Mouse (Mus musculus) testis, postnatal 10 days (tissue): Measurements from ENCODE around the gene Habp2.
"Not testable (repeated sequence)": the region's sequence is repeated elsewhere in the genome, so short reads cannot be mapped to it uniquely, and the experiment has no call there.

ENCODE experiments used
- DNase-seq: peaks from one replicate; pipeline ENCODE4 v3.0.0; 2021; ENCODE audit warnings: low spot score

The Habp2 gene

DNA sequence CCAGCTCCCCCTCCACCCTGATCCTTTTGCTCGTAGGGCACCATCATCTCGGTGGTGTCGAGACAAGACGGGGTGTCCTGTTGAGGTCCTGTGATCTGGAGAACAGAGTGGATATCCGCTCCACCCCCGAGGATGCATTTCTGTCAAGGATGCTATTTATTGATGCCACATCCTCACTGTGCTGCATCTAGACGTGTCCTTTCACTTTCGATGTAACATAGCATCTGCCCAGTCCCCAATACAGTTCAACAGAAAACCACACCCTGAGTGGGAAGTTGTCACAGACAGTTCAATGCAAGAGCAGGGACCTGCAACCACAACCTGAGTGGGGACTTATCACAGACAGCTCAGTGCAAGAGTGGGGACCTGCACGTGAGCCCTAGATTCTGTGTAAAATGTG lies 9.7 kb downstream of the Habp2 start:
- DNase-seq: no peak

DNA sequence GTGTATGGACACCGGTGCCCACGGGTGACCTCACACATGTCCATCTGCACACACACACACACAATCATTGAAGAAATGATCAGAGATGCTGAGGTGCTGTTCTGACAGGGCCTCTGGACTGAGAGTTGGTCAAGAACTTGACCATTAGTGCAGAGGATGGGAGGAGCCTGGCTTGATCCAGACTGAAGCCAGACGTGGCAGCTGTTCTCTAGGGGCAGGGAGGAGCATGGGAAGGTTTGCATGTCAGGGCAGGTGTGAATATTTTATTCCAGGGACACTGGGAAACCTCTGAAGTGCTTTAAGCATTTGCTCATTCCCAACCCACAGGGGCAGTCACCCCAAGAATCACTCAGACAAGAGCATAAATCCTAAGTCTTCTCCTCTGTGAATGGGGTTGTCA lies 10.3 kb downstream of the Habp2 start:
- DNase-seq: no peak

DNA sequence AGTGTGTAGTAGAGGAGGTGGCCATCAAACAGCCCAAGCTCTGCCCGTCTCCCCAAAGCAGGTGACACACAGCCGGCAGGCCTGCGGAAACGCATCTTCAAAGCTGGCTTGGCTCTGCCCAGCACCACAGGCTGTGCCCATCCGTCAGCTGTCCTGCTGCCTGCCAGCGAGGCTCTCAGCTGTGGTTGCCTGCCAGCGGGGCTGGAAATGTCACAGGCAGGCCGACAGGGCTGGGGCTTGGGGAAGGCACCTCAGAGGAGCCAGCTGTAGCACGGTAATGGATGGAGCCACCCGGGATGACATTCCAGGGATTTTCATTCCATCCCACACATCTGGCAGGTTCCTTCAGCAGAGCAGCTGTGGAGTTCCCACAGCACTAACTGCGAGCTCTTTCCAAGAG lies 13.9 kb downstream of the Habp2 start:
- no peak for DNase-seq

DNA sequence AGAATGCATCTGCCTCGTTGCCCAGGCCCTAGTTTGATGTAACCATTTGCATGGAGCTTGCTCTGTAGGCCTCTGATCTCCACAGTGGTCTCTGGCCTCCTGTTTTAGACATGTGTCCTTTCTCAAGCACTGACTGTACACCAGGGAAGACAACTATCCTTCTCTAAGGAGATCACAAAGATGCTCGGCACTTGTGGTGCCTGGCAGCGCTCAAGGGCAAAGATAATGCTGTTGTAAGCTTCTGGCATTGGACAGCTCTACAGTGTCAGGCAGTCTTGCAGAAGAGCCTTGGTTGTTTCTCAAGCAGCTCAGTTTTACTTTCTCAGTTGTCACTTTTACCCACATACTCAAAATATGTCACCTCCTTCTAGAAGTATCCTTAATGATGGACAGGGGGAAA lies 29.6 kb downstream of the Habp2 start:
- DNase-seq: no peak

DNA sequence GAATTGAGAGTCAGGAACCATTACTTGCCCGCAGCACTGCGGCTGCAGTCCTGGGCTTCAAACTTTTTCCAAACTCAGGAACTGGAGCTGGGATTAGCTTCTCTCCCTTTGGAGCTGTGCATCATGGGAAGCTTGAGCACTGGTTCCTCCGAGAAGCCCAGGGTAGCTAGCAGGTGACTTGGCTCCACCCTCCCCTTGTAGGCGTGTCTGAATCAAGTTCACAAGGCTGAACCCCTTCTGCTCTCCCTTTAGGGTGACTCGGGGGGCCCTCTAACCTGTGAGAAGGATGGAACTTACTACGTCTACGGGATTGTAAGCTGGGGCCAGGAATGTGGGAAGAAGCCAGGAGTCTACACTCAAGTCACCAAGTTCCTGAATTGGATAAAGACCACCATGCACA lies 32.3 kb downstream of the Habp2 start:
- DNase-seq: no peak

DNA sequence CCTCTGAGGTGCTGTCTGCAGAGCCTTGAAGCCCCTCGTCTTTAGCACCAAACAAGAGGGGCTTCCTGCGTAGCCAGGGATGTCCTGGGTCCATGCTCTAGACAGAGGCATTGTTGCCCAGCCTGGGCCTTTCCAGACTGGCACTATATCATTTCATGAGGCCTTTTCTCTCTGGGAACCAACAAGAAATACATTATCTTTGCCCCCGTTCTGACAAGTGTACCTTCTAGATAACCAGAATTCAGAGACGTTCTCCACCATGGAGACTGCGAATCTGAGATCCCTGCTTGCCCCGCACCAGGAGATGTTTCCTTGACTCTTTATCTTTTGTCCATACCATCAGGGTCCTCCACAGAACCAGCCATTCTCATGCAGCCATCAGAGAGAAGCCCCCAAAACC lies 32.7 kb downstream of the Habp2 start:
- DNase-seq: no peak

DNA sequence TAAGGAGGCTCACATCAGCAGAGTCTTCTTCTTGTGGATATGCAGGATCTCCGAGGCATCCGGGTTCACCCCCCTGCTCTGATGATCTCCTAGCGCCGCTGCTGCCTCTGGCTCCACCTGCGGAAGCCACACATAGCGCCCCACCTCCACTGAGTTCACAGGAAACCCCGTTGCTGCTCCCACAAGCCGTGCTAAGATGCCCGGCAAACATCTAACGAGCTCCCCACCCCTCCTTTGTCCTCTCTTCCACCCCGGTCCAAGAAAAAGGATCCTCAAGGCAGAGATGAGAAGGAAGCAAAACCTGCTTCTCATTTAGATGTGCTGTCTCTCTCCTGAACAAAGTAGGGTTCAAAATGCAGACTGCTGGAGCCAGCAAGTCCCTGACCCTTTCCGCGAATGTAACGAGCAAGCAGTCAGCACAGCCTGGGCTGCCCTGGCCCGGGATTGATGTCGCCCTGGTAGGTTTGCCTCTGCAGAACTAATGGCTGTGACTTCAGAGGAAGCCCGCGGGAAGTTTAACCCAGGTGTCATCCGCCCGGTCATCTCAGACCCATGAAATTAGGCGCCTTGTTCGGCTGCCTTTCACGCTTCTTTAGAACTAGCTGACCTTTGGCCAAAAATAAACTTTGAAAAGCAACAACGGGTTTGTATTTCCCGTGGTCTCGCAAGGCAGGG lies 33.4 kb downstream of the Habp2 start:
- no peak for DNase-seq

DNA sequence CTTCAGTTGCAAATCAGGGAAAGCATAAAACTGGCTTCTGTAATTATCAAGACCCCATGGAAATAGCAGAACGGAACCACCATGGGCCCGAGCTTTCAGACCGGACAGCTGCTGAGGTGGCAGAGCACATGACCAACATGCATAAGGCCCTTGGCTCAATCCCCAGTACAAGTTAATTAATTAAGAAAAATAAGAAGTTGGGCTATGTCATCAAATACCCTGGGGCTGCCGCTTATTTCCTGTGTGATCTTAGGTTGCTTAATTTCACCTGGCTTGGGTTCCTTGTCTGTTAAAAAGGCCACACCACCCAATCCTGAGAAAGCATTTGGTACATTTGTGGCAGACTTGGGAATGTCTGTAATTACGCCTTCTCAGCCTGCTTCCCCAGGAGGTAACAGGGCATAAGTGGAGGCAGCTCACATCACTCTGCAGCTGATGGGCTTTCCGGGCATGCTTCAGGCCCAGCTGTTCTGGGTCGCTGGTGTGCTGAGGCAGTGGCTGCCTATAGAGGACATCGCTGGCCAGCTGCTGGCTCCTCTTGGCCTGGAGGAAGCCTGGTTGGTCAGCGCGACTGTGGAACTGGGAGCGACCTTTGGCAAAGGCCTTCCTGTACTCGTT lies 34.5 kb downstream of the Habp2 start:
- DNase-seq: no peak

DNA sequence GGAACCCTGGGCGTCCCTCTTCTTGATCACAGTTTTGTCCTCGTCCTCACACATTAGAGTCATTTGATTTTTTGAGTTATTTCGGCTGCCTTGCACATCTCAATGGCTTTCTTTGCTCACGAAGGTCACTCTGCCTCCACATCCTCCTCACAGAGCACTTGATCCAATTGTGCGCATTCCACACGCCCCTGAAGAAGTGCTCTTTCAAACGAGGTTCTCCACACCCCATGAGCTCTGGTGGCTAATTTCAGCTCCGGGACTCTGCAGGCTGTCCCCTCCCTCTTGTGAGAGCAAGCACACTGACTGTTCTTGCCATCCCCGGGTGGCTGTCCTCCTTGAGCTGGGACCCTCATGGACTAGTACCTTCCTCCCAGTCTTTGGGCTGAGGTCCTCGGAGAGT lies 38.7 kb downstream of the Habp2 start:
- DNase-seq: no peak

DNA sequence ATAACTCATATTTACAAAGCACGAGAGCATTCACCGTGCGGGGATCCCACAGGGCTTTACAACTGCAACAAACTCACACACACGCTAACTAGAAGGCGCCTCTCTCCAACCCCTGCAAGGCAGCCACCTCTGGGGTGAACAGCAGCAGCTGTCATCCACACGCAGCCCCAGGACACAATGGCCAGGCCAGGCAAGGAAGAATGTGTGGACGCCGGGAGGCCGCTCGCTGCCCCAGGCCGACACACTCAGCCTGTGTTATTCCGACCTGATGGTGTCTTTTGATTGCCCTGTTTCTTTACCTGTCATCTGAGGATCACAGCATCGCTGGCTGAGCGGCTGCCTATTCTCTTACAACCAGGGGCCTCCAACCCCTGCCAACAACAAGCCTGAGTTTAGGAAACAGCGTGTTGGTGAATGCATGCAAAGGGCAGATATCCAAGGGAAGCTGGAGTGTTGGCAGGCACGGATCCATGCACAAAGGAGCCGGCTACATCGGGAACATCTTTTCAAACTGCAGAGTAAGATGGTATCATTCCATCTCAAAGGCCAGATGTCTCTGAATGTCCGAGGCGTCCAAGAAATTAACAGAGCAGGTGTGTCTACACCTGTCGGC lies 39.4 kb downstream of the Habp2 start:
- DNase-seq: no peak

DNA sequence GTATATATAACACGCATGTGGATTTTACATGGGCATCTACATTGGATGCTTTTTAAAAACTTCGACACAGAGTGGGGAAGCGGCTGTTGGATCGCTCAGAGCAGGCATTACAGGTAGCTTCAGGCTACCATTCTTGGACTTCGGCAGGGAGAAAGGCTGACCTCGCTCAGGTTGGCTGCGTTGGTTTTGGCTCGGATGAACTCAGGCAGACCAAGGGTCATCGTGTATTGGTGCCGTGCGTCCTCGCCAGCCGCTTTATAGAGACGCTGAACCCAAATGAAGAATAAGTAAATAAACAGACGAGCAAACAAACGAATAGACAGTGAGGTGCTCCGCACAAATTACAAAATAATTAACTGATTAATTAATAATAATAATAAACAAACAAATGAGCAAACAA lies 49.4 kb downstream of the Habp2 start:
- DNase-seq: no peak

DNA sequence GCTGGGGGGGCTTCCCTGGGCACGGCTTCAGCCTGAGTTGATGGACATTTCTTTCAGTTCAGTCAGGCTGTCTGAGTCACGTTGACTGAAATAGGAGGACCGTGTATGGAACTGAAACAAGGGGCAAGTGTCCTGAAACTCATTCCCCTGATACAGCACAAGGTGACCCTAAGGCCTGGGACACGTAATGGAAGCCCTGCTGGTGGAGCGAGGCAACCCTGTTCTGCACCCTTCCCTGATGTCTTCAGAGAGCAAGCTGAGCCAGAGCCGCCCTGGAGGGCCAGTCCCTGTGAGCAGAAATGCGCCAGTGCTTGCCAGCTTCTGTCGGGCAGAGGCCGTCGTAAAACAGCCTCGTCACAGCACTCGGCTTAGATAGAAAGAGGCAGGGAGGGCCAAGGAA lies 49.9 kb downstream of the Habp2 start:
- no peak for DNase-seq

DNA sequence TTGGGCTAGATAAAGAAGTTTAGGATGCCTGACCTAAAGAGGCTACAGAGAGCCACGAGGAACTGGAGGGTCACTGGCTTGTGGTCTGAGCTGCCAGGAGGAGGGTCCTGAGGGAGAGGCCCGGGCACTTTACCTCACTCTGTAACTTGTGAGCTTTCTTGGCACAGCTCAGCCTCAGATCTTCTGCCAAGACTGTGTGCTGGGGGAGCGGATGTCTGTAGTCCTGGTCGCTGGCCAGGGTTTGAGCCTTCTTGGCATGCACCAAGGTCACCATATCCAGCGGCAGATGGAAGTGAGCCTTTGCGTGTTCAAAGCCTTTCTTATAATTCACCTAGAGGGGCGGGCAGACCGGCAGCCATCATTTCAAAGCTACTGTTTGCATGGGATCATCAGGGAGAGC lies 55.1 kb downstream of the Habp2 start:
- DNase-seq: peak; percentile 87

DNA sequence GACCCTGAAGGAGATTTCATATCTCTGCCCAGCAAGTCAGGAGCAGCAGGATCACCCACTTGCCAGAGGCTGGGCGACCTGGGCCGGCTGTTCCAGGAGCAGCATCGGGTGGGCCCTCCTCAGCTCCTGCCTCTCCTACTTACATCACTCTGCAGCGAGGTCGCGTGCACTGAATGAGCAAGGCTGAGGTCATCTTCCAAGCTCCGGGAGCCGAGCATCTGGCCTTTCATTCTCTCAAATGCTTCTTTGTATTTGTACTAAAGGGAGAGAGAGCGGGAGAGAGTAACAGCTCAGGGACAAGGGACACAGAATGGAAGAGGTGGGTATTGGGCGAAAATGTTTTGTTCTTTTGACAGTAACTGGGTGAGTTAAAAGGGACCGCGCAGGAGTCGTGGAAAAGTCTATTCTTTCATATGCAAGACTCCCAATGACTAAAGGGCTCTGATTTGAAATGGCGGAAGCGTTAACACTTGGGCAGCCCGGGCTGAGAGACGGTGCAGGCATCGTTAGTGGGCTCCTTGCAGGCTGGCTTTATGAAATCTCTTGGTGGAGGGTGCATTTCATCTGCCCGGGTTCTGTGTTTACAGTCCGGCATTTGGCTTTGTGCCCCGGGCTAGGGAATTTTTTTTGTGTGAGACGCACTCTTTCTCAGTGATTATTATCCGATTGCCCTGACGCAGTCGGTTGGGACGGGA lies 57.1 kb downstream of the Habp2 start:
- DNase-seq: no peak

DNA sequence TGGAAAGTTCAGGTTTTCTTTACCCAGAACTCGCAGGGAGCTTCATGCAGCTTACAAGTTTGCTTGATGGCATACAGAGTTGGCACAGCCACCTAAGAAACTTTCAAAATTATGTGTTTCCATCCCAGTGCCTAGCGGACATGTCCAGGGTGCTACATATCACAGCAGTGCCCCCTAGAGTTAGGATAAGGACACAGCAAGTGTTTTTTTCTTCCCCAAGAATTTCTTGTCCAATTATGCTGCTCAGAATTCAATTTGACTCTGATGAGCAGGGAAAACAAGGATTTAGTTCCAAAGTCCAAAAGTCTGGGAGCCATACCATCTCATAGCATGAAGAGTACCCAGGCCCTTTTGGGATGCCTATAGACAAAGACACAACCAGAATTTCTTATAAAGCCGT lies 59.1 kb downstream of the Habp2 start:
- no peak for DNase-seq

DNA sequence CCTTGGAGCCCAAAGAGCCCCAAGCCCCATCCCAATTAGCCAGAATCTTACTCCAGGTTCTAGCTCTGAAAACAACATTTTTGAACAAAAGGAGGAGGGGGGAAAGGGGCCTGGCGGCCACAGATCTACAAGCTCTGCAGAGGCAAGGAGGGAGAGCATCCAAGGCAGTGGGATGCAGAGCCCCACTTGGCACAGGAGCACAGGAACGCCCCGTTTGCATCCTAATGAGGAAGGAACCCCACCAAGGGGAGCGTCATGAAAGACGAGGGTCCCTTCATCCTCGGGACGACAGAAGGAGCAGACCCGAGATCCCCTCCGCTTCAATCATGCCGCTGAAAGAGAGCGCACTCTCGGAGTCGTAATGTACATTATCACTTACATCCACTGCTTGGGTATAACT lies 59.8 kb downstream of the Habp2 start:
- no peak for DNase-seq

DNA sequence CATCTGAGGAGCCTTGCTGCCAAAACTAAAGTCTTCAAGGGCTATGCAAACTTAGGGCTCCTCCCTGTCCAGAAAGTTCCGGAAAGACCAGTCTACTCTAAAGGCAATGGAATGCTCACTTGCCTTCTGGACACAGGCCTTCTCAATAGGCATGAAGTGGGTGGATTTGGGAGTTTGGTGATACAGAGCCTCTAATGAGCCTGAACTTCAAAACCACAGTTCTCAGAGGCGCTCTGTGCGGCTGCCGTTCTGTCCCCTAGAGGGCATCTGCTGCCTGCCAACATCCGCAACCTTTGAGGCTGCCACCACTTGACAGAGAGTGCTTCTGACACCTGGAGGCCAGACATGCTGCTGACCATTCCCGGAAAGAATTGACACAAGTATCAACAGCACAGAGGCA lies 62.4 kb downstream of the Habp2 start:
- no peak for DNase-seq

DNA sequence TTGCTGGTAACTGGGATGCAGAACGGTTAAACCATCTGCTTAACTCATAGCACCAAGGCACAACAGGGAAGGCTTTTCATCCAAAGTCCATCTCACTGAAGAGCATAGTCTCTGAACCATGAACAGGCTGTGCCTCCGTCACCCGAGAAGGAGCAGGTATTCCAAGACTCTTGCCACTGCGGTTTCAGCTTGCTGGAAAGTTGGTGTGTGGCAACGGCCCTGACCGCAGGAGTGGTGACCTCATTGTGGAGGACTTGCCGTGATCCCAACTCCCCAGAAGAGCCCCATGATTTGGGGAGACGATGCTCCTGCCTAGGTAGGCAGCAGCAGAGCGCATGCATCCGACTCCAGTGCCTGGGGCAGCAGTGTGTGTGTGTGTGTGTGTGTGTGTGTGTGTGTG lies 66.8 kb downstream of the Habp2 start:
- no peak for DNase-seq

DNA sequence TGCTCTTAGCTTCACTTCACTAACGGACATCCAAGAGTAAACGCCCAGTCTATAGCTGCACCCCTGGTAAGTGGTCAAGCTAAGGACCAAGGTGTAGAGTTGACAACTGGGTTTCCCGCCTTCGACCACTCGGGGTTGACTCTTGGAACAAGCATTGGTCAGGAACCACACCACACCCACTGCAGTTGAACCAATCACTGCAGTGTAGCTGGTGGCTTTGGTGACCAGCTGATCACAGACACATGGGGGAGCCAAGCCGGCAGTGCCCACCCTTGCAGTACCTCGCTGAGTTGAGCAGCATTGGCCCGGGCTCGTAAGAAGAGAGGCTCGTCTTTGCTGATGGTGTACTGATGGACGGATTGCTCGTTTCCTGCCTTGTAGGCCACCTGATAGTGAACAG lies 68.3 kb downstream of the Habp2 start:
- no peak for DNase-seq

DNA sequence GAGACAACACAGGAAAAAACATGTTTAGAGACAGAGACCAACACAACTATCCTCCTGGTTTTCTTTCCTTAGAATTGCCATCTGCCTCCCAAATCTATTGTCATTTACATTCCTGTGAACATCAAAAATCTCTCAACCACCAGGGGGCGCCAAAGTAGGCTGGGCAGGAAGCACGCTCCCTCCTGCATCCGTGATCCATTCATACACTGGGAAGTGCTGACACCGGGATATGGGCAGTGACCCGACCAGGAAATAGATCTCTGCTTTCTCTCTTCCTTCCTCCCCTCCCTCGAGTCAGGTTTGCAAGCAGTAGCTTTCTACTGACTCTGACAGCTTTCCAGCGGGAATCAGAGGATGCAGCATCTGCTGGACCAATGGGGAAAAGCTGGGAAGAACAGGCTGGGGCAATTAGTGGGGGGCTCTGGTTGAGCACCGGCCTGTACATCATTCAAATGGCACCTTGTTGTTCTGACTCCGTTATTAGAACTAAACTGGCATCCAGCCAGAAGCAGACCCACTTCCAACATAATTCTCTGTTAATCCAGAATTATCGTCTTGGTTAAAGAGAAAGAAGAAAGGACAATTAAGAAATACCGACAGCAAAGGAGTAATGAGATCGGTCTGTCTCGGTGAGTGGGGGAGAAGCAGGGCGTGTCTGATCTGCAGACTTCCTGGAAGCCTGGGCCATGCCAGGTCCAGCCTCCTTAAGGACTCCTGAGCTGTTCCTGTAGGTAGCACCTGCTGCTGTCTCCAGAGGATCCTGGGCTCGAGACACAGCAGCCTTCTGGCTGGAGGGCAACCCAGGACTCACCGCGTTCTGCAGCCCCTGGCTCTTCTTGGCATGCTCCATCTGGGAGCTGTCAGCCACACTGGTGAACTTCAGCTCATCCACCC lies 69.8 kb downstream of the Habp2 start:
- DNase-seq: peak; percentile 90

DNA sequence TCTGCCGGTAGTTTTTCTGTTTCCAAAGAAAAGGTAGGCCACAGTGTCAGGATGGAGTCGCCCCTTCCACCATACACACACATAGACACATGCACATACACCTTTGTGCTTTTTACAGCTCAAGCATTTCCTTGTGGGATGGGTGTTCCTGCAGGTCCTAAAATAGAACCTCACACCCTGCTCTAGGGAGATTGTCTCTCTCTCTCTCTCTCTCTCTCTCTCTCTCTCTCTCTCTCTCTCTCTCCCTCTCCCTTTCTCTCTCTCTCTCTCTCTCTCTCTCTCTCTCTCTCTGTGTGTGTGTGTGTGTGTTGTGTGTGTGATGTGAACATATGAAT lies 70.4 kb downstream of the Habp2 start:
- not testable (repeated sequence) for DNase-seq

DNA sequence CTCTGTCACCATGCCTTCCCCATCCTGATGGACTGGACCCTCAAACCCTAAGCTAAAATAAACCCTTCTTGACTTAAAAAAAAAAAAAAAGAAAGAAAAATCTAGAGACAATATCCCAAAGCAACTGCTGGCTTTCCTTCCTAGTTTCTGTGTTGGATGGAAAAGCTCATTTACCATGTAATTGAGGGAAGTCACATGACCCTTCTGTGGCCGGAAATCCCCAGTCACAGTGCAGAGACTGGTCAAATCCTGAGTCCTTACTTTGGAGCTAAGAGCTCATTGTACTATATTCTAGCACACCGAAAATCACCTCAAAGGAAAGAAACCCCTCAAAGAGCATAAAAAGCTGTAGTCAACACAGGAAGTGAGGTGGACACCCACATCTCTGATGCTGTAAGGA lies 72.0 kb downstream of the Habp2 start:
- no peak for DNase-seq
